Mouse (Mus musculus): ENCODE results near the gene Lnpep.

DNA sequence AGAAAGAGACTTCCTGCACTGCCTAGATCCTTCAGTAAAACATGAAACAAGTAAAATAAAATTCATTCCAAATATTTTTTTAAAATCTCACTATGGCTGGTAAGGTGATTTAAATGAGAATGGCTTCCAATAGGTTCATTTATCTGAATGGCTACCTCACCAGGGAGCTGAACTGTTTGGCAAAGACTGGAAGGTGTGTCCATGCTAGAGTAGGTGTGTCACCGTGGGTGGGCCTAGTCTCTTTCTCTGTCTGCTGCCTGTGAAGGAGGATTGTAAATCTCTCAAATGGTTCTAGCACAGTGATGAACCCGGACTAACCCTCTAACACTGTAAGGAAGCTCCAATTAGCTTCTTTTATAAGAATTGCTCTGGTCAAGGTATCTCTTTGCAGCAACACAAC lies 12.5 kb downstream of the Lnpep start:
- TF ChIP-seq CTCF (IDR thresholded peaks at IDR 0.05; ENCODE audit: low read depth) = no peak
- no peak for TF ChIP-seq EP300 (IDR thresholded peaks at IDR 0.05; ENCODE audit: low read depth)

Measured in heart, postnatal 0 days (tissue).